Mouse (Mus musculus) ovary, postnatal 14 days (tissue): ENCODE results near the gene Klkb1.

ENCODE experiments used
- DNase-seq: peaks from one replicate; pipeline ENCODE4 v3.0.0; 2022; ENCODE audit warnings: low spot score

Gene Klkb1

GRCm38 (mm10) chr8:45268485-45268884, 26.2 kb downstream of the Klkb1 start:
- no peak for DNase-seq

- peak; percentile 15 for DNase-seq
Observed at GRCm38 (mm10) chr8:45267611-45268391, 26.9 kb downstream of the Klkb1 start.

DNA sequence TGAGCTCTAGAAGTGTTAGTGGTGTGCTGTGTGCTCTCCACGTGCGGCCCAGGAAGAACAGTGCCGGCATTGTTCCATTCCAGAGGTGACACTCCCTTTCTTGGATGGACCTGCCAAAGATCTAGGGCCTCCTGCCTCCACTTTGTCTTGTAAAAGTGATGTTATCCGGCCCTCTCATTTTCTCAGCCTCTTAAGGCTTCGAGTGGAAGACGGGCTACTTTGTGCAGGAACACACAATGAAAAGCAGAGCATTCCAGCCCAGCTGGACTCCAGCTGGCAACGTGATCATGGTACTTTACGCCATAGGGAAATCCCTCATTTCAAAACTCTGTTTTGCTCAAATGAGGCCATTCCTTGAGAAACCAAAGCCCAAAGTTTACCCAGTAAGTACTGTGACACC, 27.7 kb downstream of the Klkb1 start:
- DNase-seq: no peak

DNA sequence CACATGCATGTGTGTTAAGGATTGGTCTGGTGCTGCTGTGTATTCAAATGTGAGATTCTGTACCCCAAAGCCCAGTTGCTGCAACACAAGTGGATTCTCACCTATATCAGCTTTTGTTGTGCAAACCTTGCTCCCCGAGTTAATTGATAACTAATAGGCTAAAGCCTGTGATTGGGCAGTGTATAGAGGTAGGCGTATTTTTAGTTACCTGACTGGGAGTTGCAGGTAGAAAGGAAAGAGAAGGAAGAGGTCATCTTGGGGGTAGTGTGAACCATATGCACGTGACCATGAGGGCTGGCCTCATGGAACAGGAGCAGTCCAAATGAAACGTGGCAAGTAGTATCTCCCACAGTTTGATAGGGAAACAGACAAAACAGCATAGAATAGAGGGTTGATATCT, 29.7 kb downstream of the Klkb1 start:
- no peak for DNase-seq

- DNase-seq: no peak
Observed at GRCm38 (mm10) chr8:45262851-45263250, 31.8 kb downstream of the Klkb1 start.

DNA sequence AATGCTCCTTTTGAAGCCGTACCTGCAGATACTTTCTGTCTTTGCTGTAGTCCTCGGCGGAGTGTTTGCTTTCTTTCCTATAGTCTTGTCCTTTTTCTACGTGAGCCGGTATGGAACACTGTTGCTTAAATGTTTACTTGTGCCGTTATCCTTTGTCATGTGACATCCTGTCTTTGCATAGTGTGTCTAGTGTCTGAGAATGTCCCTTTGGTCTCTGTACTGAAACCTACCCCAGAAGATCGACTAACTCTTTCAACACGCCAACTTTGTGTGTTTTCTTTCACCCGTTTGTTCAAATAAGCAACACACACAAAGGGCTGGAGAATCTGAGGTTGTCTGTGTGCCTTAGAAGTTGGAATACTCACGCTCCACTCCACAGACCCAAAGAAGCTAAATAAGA, 32.7 kb downstream of the Klkb1 start, which contains the start of gene F11:
Gene F11 (minus strand): TSS at position 112 of the 400 bp plus-strand sequence.
- no peak for DNase-seq

- no peak for DNase-seq
Observed at GRCm38 (mm10) chr8:45258421-45258820, 36.2 kb downstream of the Klkb1 start.

DNA sequence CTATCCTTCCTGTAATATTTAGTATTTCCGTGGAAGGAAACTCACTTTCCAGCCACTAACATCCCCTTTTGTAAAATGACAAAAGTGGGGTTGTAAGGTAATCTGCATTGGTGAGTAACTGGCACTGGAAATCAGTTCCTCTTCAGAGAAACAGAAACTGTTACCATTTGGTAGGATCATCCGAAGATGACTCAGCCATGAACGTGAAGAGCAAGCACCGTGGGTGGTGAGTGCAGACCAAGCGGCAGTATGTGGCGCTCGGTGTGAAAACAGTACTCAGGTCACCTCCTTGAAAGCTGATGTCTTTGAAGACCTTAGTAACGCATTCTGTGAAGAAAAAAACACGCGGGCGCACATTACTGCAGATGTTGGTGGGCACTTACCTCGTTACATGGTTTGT, 39.6 kb downstream of the Klkb1 start:
- no peak for DNase-seq

DNA sequence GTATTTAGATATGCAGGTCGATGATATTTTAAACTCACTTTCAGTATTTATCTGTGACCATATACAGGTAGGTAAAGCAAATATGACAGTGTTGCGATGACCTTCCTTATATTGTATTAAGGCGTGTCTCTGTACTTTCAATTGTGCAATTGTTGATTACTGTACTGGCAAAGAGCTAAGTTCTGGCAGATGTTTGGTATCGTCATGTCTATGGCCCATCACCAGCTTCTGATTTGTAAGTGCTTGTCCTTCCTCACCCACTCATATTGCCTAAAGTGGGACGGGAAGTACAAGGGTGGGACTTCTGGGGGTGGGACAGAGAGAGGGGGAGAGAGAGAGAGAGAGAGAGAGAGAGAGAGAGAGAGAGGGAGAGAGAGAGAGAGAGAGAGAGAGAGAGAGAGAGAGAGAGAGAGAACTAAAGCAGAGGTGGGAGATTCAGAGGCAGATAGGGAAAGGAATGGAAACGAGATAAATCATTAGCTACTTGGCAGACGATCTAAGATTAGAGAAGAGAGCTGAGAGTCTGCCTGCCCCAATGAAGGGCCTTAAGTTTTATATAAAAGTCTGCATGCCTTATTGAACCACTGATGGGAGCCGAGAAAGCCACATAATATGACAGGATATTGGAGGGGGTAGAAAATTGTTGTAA, 40.3 kb downstream of the Klkb1 start:
- no peak for DNase-seq

GRCm38 (mm10) chr8:45253586-45253985, 41.1 kb downstream of the Klkb1 start:
- no peak for DNase-seq

GRCm38 (mm10) chr8:45253111-45253510, 41.5 kb downstream of the Klkb1 start:
- DNase-seq: no peak

GRCm38 (mm10) chr8:45246307-45246706, 48.4 kb downstream of the Klkb1 start:
- DNase-seq: no peak

DNA sequence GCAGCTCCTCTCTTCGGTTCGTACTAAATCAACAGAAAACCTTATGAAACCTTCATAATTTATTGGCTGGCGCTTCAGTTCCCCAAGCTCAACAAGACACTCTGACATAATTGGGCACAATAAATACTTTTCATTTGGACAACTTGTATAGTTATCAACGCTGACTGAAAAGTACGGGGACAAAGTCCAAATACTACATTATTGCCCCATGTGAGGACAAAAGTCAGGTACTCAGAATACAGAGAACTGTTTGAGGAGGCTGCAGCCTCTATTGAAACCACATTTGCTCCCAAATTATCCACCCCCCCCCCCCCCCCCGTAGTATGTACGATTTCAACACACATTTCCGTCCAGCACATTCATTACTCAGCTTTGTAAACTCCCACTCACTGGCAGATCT, 55.3 kb downstream of the Klkb1 start:
- DNase-seq: no peak

GRCm38 (mm10) chr8:45238282-45238681, 56.4 kb downstream of the Klkb1 start:
- DNase-seq: peak; percentile 34

DNA sequence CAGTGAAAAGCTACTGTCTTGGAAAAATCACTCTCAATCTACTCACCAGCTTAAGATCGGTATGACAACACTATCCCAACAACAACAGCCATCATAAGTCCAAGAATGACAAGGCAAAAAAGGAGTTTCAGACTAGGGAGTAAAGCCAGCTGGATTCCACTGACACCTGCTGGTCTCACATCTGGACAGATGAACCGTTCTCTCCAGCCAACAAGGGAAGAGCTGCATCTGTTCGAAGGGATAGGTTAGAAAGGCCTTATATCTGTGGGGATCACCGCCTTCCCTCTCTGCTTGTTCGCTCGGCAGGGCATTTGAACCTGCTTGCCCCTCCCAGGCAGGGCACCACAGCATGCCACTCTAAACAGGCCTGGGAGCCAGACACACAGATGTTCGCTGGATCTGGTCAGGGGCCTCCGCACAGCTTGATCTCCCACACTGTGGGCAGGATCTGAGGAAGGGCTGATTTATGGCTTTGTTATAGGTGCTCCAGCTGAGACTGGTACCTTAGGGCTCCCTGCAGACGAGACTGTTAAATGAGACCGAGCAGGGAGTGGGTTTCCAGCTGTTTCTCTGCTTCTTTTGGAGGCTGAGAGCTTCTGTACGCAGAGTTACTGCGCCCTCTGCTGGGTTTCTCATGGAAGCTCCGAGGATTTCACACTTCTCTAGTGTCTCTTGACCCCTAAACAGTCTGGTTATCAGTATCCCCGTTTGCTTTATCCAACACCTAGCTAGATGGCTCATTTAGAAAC, 58.3 kb downstream of the Klkb1 start:
- peak; percentile 45 for DNase-seq

DNA sequence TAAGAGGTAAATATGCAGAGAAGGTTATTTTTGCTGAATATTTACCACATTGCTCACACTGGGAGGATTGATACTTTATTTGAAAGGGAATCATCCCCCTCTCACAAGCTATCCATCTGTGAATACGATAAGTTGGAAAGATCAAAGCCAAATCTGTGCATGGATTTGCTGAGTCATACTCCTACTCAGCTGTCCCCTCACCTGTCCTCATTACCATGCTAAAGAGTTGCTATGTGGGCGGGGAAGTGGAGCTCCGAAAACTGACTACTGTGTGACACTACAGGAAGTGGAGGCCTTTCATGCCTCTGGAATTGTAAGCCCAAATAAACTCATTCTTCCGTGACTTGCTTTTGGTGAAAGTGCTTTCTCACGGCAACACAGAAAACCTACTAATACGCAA, 59.4 kb downstream of the Klkb1 start:
- DNase-seq: no peak

GRCm38 (mm10) chr8:45233256-45233655, 61.4 kb downstream of the Klkb1 start:
- DNase-seq: no peak
